Mouse (Mus musculus) lung, postnatal 0 days (tissue): ENCODE data around the gene Olfr982.

Experiments used
- CTCF ChIP-seq: IDR thresholded peaks from 2 replicates; pipeline ENCODE4 v1.5.1; 2016; ENCODE audit warnings: antibody characterized with exemption, mild to moderate bottlenecking
- EP300 ChIP-seq: IDR thresholded peaks from 2 replicates; pipeline ENCODE4 v1.6.1; 2016; ENCODE audit warnings: antibody characterized with exemption, mild to moderate bottlenecking, control low read depth

- TF ChIP-seq CTCF (no peak), EP300 (no peak)
These were observed 40.5 kb downstream of the Olfr982 start, which contains the start of gene Olfr984 for GRCm38 (mm10) chr9:40114106-40114505.
